Mouse (Mus musculus): Measurements from ENCODE around the gene Arhgef11. TPM values are rescaled to one million over a fixed set of nuclear protein-coding genes. Genes with fewer than 3 reads are reported as not detected.
"Not testable (repeated sequence)": the region's sequence is repeated elsewhere in the genome, so short reads cannot be mapped to it uniquely, and the experiment has no call there.

Arhgef11 gene
- polyA plus RNA-seq, 1 experiment, result 6.1 TPM

DNA sequence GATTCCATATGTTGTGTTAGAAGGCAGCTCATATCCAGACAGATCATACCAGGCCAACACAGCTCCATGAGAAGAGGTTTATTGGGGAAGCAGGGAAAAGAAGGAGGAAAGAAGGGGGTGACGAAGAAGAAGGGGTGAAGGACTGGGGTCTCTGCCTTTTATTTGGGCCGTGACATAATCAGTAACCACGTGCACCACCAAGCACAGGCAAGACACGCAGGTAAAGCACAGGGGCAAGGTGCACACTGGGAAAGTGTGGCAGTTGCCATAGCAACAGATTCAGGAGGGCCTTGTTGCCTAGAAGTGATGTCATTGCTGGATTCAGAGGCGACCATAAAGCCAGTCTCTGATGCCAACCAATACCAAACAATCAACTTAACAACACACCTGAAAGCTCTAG lies 23.6 kb upstream of the Arhgef11 start:
- H3K4me2 ChIP-seq (ENCODE audit: low read depth), result no peak overlapping the region
- H3K4me3 ChIP-seq, result no peak overlapping the region
- H3K27me3 ChIP-seq (ENCODE audit: control insufficient read depth, insufficient read depth, insufficient read length), result no peaks in the 10 kb centered on the region
- no peak overlapping the region for H3ac ChIP-seq (ENCODE audit: control insufficient read depth, insufficient read length)
- no peaks in the 10 kb centered on the region for H3K79me2 ChIP-seq (ENCODE audit: control insufficient read depth, insufficient read depth)
- no peaks in the 10 kb centered on the region for H3K36me3 ChIP-seq (ENCODE audit: control insufficient read depth, insufficient read depth)
- TF ChIP-seq TCF3 (IDR thresholded peaks at IDR 0.05; ENCODE audit: insufficient read length, low read depth), result no peak
- TF ChIP-seq USF1 (IDR thresholded peaks at IDR 0.05; ENCODE audit: low read depth), result no peak
- TF ChIP-seq CEBPB (IDR thresholded peaks at IDR 0.05; ENCODE audit: insufficient read depth, poor library complexity, severe bottlenecking), result no peak
- TF ChIP-seq MYOD1 (IDR thresholded peaks at IDR 0.05; ENCODE audit: control insufficient read depth in 1 of 3, insufficient read length in 2 of 3, low read depth in 2 of 3), result no peak
- no peak for TF ChIP-seq E2F4 (IDR thresholded peaks at IDR 0.05; ENCODE audit: insufficient read depth)
- TF ChIP-seq REST (IDR thresholded peaks at IDR 0.05; ENCODE audit: insufficient read depth, insufficient read length), result no peak
- TF ChIP-seq POLR2A (IDR thresholded peaks at IDR 0.05; ENCODE audit: insufficient read length, low read depth), result no peak
- no peak for TF ChIP-seq TCF12 (IDR thresholded peaks at IDR 0.05; ENCODE audit: insufficient read depth, poor library complexity, severe bottlenecking)
- no peak for TF ChIP-seq SRF (IDR thresholded peaks at IDR 0.05; ENCODE audit: control insufficient read depth, insufficient read length, low read depth)
- no peak for TF ChIP-seq MYOG (IDR thresholded peaks at IDR 0.05; ENCODE audit: control insufficient read depth in 1 of 3, insufficient read depth in 1 of 3, insufficient read length in 2 of 3, low read depth in 2 of 3)
- TF ChIP-seq POLR2AphosphoS2 (IDR thresholded peaks at IDR 0.05; ENCODE audit: insufficient read length, low read depth), result no peak
- no peak for TF ChIP-seq MAX (IDR thresholded peaks at IDR 0.05; ENCODE audit: low read depth)

DNA sequence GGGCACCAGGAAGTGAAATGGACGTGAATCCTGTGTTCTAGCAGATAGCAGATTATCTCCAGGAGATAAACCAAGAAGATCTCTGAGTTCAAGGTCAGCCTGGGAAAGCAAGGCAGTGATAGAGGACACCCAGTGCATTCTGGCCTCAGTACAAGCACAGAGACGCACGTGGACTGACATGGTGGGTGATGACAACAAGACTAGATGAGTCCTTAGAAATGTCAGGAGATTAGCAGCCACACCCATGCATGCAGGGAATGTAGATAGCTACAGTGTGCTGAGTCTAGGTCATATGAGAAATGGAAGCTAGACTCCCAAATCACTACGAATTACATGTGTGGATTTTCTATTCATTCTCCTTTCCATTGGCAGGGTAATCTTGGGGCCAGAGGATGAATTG lies 22.0 kb upstream of the Arhgef11 start:
- not testable (repeated sequence) for H3K4me2 ChIP-seq (ENCODE audit: low read depth); H3K36me3 ChIP-seq (ENCODE audit: control insufficient read depth, insufficient read depth); H3K79me2 ChIP-seq (ENCODE audit: control insufficient read depth, insufficient read depth); H3K27me3 ChIP-seq (ENCODE audit: control insufficient read depth, insufficient read depth, insufficient read length); H3K4me3 ChIP-seq; H3ac ChIP-seq (ENCODE audit: control insufficient read depth, insufficient read length)

- H3ac ChIP-seq (ENCODE audit: control insufficient read depth, insufficient read length); H3K4me2 ChIP-seq (ENCODE audit: low read depth); H3K79me2 ChIP-seq (ENCODE audit: control insufficient read depth, insufficient read depth); H3K4me3 ChIP-seq; H3K27me3 ChIP-seq (ENCODE audit: control insufficient read depth, insufficient read depth, insufficient read length); H3K36me3 ChIP-seq (ENCODE audit: control insufficient read depth, insufficient read depth): not testable (repeated sequence)
These were observed 16.3 kb upstream of the Arhgef11 start for GRCm38 (mm10) chr3:87601077-87601476.

DNA sequence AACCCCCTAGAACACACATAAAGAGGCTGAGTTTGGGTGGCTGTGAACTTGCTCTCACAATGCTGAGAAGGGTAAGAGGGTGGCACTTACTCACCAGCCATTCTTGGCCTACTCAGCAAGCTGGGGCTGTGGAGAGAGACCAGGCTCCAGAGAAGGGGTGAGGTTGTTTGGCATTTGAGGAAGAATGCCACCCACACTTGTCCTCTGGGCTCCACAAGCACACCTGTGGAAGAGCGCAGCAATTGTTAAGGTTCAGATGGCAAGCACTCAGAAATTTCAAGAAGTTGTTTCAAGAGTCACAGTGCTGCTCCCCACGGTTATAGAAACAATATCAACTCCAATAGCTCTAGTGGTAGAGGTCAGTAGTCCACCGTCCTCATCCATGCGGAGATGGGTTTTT lies 1.0 kb upstream of the Arhgef11 start:
- Histone ChIP-seq H3K4me2 (ENCODE audit: low read depth) (peak overlapping the region; percentile 88), H3ac (ENCODE audit: control insufficient read depth, insufficient read length) (peak overlapping the region; percentile 95), H3K79me2 (ENCODE audit: control insufficient read depth, insufficient read depth) (peaks cover 29% of the 10 kb centered on the region), H3K27me3 (ENCODE audit: control insufficient read depth, insufficient read depth, insufficient read length) (no peaks in the 10 kb centered on the region), H3K36me3 (ENCODE audit: control insufficient read depth, insufficient read depth) (no peaks in the 10 kb centered on the region), H3K4me3 (peak overlapping the region; percentile 56)
- no peak for TF ChIP-seq MYOD1 (IDR thresholded peaks at IDR 0.05; ENCODE audit: control insufficient read depth in 1 of 3, insufficient read length in 2 of 3, low read depth in 2 of 3)
- no peak for TF ChIP-seq USF1 (IDR thresholded peaks at IDR 0.05; ENCODE audit: low read depth)
- no peak for TF ChIP-seq TCF3 (IDR thresholded peaks at IDR 0.05; ENCODE audit: insufficient read length, low read depth)
- no peak for TF ChIP-seq POLR2AphosphoS2 (IDR thresholded peaks at IDR 0.05; ENCODE audit: insufficient read length, low read depth)
- TF ChIP-seq CEBPB (IDR thresholded peaks at IDR 0.05; ENCODE audit: insufficient read depth, poor library complexity, severe bottlenecking), result no peak
- TF ChIP-seq E2F4 (IDR thresholded peaks at IDR 0.05; ENCODE audit: insufficient read depth), result no peak

- Histone ChIP-seq H3K4me2 (ENCODE audit: low read depth) (peak overlapping the region; percentile 97), H3ac (ENCODE audit: control insufficient read depth, insufficient read length) (peak overlapping the region; percentile 95), H3K27me3 (ENCODE audit: control insufficient read depth, insufficient read depth, insufficient read length) (no peaks in the 10 kb centered on the region), H3K79me2 (ENCODE audit: control insufficient read depth, insufficient read depth) (peaks cover 32% of the 10 kb centered on the region), H3K36me3 (ENCODE audit: control insufficient read depth, insufficient read depth) (no peaks in the 10 kb centered on the region), H3K4me3 (peak overlapping the region; percentile 56)
- TF ChIP-seq POLR2A (IDR thresholded peaks at IDR 0.05; ENCODE audit: insufficient read length, low read depth), result no peak
- TF ChIP-seq POLR2AphosphoS2 (IDR thresholded peaks at IDR 0.05; ENCODE audit: insufficient read length, low read depth), result no peak
- no peak for TF ChIP-seq MYOG (IDR thresholded peaks at IDR 0.05; ENCODE audit: control insufficient read depth in 1 of 3, insufficient read depth in 1 of 3, insufficient read length in 2 of 3, low read depth in 2 of 3)
- TF ChIP-seq TCF12 (IDR thresholded peaks at IDR 0.05; ENCODE audit: insufficient read depth, poor library complexity, severe bottlenecking), result no peak
- TF ChIP-seq E2F4 (IDR thresholded peaks at IDR 0.05; ENCODE audit: insufficient read depth), result no peak
- no peak for TF ChIP-seq USF1 (IDR thresholded peaks at IDR 0.05; ENCODE audit: low read depth)
- no peak for TF ChIP-seq TCF3 (IDR thresholded peaks at IDR 0.05; ENCODE audit: insufficient read length, low read depth)
- TF ChIP-seq SRF (IDR thresholded peaks at IDR 0.05; ENCODE audit: control insufficient read depth, insufficient read length, low read depth), result no peak
- no peak for TF ChIP-seq REST (IDR thresholded peaks at IDR 0.05; ENCODE audit: insufficient read depth, insufficient read length)
- no peak for TF ChIP-seq MYOD1 (IDR thresholded peaks at IDR 0.05; ENCODE audit: control insufficient read depth in 1 of 3, insufficient read length in 2 of 3, low read depth in 2 of 3)
- no peak for TF ChIP-seq MAX (IDR thresholded peaks at IDR 0.05; ENCODE audit: low read depth)
These were observed 412 bp downstream of the Arhgef11 start for GRCm38 (mm10) chr3:87617811-87618130.

DNA sequence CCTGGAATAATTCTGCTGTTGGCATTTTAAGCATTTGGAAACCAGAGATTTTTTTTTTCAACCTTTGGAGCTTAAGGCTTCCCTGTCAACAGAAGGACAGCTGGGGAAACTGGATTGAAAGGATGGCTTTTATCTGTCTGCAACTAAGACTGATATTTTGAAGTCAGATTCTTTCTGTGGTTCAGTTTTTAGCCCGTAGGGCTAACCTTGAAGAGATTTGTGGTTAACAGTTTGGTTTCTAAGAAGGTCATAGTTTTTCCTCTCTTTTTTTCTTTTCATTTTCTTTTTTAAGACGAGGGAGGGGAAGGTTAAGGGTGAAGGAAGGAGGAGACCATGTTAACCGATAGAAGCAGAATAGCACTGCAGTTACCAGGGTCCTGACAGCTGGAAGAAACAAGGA lies 881 bp downstream of the Arhgef11 start:
- TF ChIP-seq POLR2AphosphoS2 (IDR thresholded peaks at IDR 0.05; ENCODE audit: insufficient read length, low read depth), result no peak
- Histone ChIP-seq H3K4me3 (peak overlapping the region; percentile 56), H3K36me3 (ENCODE audit: control insufficient read depth, insufficient read depth) (no peaks in the 10 kb centered on the region), H3ac (ENCODE audit: control insufficient read depth, insufficient read length) (peak overlapping the region; percentile 95), H3K79me2 (ENCODE audit: control insufficient read depth, insufficient read depth) (peaks cover 37% of the 10 kb centered on the region), H3K27me3 (ENCODE audit: control insufficient read depth, insufficient read depth, insufficient read length) (no peaks in the 10 kb centered on the region), H3K4me2 (ENCODE audit: low read depth) (peak overlapping the region; percentile 97)
